Mouse (Mus musculus) G1E (cell line): ENCODE measurements around the gene Grin2a. TPM values are rescaled to one million over a fixed set of nuclear protein-coding genes. Genes with fewer than 3 reads are reported as not detected.

Experiments
- ATAC-seq: 2 replicates; pipeline ENCODE4 v1.8.0; 2016; ENCODE audit warnings: mild to moderate bottlenecking; ENCODE audit not compliant: insufficient number of reproducible peaks, poor library complexity, low FRiP score, severe bottlenecking; ENCODE audit errors: extremely low read depth
- DNase-seq: peaks from one replicate; pipeline ENCODE4 v3.0.0; 2012; ENCODE audit warnings: low spot score
- H3K27me3 ChIP-seq: 2 replicates; pipeline ENCODE4 v1.6.1; 2012; ENCODE audit warnings: mild to moderate bottlenecking, low read length, inconsistent platforms; ENCODE audit not compliant: insufficient read depth
- H3K36me3 ChIP-seq: replicated peaks from 2 replicates; pipeline ENCODE3; 2012; ENCODE audit warnings: mild to moderate bottlenecking, inconsistent platforms
- H3K4me1 ChIP-seq: 2 replicates; pipeline ENCODE4 v1.6.1; 2012; ENCODE audit warnings: low read depth, low read length, inconsistent platforms, mixed read lengths; ENCODE audit not compliant: insufficient read depth
- H3K4me3 ChIP-seq: 2 replicates; pipeline ENCODE4 v1.5.1; 2012; ENCODE audit warnings: low read depth, mild to moderate bottlenecking, inconsistent platforms, low read length, moderate library complexity, mixed read lengths
- H3K9me3 ChIP-seq: replicated peaks from 2 replicates; pipeline ENCODE4 v1.6.1; 2012; ENCODE audit warnings: inconsistent platforms
- CTCF ChIP-seq: IDR thresholded peaks from 2 replicates; pipeline ENCODE4 v1.5.1; 2012; ENCODE audit warnings: low read depth, low read length, inconsistent platforms, mixed read lengths
- GATA1 ChIP-seq: IDR thresholded peaks from 2 replicates; pipeline ENCODE4 v1.6.1; 2012; ENCODE audit warnings: borderline replicate concordance, low read length, inconsistent platforms, mixed read lengths
- GATA2 ChIP-seq: IDR thresholded peaks from 2 replicates; pipeline ENCODE4 v1.6.1; 2012; ENCODE audit warnings: low read depth, low read length, inconsistent platforms, borderline replicate concordance
- POLR2AphosphoS5 ChIP-seq: IDR thresholded peaks from 2 replicates; pipeline ENCODE4 v1.6.1; 2012; ENCODE audit warnings: low read depth, low read length, inconsistent platforms; ENCODE audit not compliant: insufficient replicate concordance
- TAL1 ChIP-seq: conservative IDR thresholded peaks from 2 replicates; pipeline ENCODE4 v1.6.1; 2012; ENCODE audit warnings: low read depth, low read length, inconsistent platforms, mixed read lengths
- polyA plus RNA-seq: library from polyadenylated mRNA; stranded (reverse); fragments of >175 nt; gene quantifications from 2 replicates; pipeline ENCODE4 v1.2.3, GENCODE M21; 2012
- total RNA-seq, 2 experiments: library from RNA; stranded (forward) in 1 of 2; stranded (reverse) in 1 of 2; fragments of 200-1000 nt in 1 of 2; fragments of >200 nt in 1 of 2; fragmentation: Nextera tagmentation in 1 of 2; gene quantifications; 2 replicates each; pipeline ENCODE4 v1.2.3; 2014 to 2017

The Grin2a gene
- total and polyA plus RNA-seq, 3 experiments, result 0.16 TPM; not detected in 2

GRCm38 (mm10) chr16:9535196-9535595 lies 460.2 kb downstream of the Grin2a start:
- Histone ChIP-seq H3K4me1 (no peaks in the 10 kb centered on the region), H3K36me3 (no peaks in the 10 kb centered on the region), H3K4me3 (no peak overlapping the region), H3K9me3 (no peaks in the 10 kb centered on the region), H3K27me3 (no peaks in the 10 kb centered on the region)
- ATAC-seq (no peak), DNase-seq (no peak)
- TF ChIP-seq POLR2AphosphoS5, result no peak
- TF ChIP-seq GATA1, result no peak
- TF ChIP-seq TAL1, result no peak
- TF ChIP-seq GATA2, result no peak
- no peak for TF ChIP-seq CTCF

- H3K36me3 ChIP-seq, result no peaks in the 10 kb centered on the region
- ATAC-seq, result no peak
- no peak for DNase-seq
- TF ChIP-seq TAL1 (no peak), POLR2AphosphoS5 (no peak), GATA1 (no peak), GATA2 (no peak), CTCF (no peak)
- no peaks in the 10 kb centered on the region for H3K4me1 ChIP-seq
- no peaks in the 10 kb centered on the region for H3K27me3 ChIP-seq
- H3K9me3 ChIP-seq, result no peaks in the 10 kb centered on the region
- H3K4me3 ChIP-seq, result no peak overlapping the region
These were observed 461.6 kb downstream of the Grin2a start for GRCm38 (mm10) chr16:9533564-9534332.

DNA sequence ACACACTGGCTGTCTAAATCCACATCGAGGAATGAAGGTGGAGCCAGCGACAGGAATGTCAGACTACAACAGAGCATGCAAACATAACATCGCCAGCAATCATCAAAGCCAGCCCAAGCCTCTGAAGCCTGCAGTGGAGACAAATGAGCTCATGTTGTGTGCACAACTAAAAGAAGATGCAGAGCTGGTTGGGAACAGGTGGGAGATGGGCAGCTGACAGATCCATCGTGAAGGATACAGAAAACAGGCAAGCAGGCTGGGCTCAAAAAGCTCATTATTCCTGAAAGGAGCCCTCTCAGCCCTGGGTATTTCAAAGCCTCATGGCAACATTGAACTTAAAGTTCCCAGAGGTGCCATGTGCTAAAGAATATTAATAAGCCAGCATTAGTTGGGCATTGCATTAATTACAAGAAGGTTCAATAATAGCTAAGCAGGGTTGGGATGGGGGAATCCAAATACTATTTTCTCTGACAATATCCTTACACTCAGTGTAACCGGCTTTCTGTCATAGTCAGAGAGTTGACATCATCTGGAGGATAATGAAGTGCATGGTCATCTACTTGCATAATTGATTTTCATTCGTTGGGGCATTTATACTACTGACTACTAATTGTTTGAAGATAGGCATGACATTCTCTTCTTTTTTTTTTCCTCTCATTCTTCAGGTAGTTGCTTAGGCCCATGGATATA lies 462.4 kb downstream of the Grin2a start:
- no peak for ATAC-seq
- Histone ChIP-seq H3K4me3 (no peak overlapping the region), H3K36me3 (no peaks in the 10 kb centered on the region), H3K27me3 (no peaks in the 10 kb centered on the region), H3K9me3 (no peaks in the 10 kb centered on the region), H3K4me1 (no peaks in the 10 kb centered on the region)
- TF ChIP-seq GATA2, result no peak
- TF ChIP-seq CTCF, result no peak
- no peak for TF ChIP-seq GATA1
- no peak for TF ChIP-seq POLR2AphosphoS5
- TF ChIP-seq TAL1, result no peak
- DNase-seq, result no peak

- H3K4me3 ChIP-seq, result no peak overlapping the region
- H3K27me3 ChIP-seq, result no peaks in the 10 kb centered on the region
- no peaks in the 10 kb centered on the region for H3K9me3 ChIP-seq
- H3K36me3 ChIP-seq, result no peaks in the 10 kb centered on the region
- no peak for TF ChIP-seq GATA2
- TF ChIP-seq POLR2AphosphoS5, result no peak
- TF ChIP-seq TAL1, result no peak
- TF ChIP-seq CTCF, result no peak
- H3K4me1 ChIP-seq, result no peaks in the 10 kb centered on the region
- DNase-seq (no peak), ATAC-seq (no peak)
These were observed 468.1 kb downstream of the Grin2a start for GRCm38 (mm10) chr16:9527214-9527613.

GRCm38 (mm10) chr16:9523314-9523713 lies 472.0 kb downstream of the Grin2a start:
- H3K27me3 ChIP-seq, result no peaks in the 10 kb centered on the region; the same call in 1 of the 2 replicates
- H3K36me3 ChIP-seq, result no peaks in the 10 kb centered on the region
- no peaks in the 10 kb centered on the region for H3K4me1 ChIP-seq
- DNase-seq, result no peak
- no peak for TF ChIP-seq POLR2AphosphoS5
- TF ChIP-seq CTCF, result no peak
- no peak for TF ChIP-seq TAL1
- no peak for TF ChIP-seq GATA2
- no peak for TF ChIP-seq GATA1
- no peak for ATAC-seq
- no peak overlapping the region for H3K4me3 ChIP-seq
- H3K9me3 ChIP-seq, result no peaks in the 10 kb centered on the region

Other genes with a start within 250 kb of the Grin2a start
- gene Rpl39l, start 174.7 kb upstream of the Grin2a start, total RNA-seq (2014; fragmentation: Nextera tagmentation), result not detected in 2 replicates
- 0.49 TPM in 1 of 2 replicates, not detected in the other for gene Rpl39l, start 174.7 kb upstream of the Grin2a start, total RNA-seq (2017)
- not detected in 2 replicates for gene Rpl39l, start 174.7 kb upstream of the Grin2a start, polyA plus RNA-seq
- gene Atf7ip2, start 197.2 kb upstream of the Grin2a start, total RNA-seq (2014; fragmentation: Nextera tagmentation), result not detected in 2 replicates
- gene Atf7ip2, start 197.2 kb upstream of the Grin2a start, total RNA-seq (2017), result 0.06 TPM in 1 of 2 replicates, not detected in the other
- not detected in 2 replicates for gene Atf7ip2, start 197.2 kb upstream of the Grin2a start, polyA plus RNA-seq